Mouse (Mus musculus): Measurements from ENCODE around the gene Supt7l. TPM values are rescaled to one million over a fixed set of nuclear protein-coding genes. Genes with fewer than 3 reads are reported as not detected.
A peak's percentile ranks its signal among the peaks of the same experiment; 100 is the strongest.

Supt7l gene
- total RNA-seq, 1 experiment from 2014 or later: 23.0 TPM

DNA sequence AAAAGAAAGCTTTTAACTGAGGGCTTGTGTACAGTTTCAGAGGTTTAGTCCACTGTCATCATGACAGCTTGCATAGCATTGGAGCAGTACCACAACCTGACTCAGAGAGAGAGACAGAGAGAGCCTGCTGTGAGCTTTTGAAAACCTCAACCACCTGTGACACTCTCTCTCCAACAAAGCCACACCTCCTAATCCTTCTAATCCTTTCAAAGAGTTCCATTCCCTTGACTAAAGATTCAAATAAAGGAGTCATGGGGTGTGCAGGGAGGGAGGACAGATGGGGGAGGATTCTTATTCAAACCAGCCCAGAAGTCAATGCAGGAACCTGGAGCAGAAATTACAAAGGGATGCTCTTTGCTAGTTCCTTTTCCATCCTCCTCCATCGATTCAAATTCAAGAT lies 35.6 kb downstream of the Supt7l start:
- DNase-seq: no peak

DNA sequence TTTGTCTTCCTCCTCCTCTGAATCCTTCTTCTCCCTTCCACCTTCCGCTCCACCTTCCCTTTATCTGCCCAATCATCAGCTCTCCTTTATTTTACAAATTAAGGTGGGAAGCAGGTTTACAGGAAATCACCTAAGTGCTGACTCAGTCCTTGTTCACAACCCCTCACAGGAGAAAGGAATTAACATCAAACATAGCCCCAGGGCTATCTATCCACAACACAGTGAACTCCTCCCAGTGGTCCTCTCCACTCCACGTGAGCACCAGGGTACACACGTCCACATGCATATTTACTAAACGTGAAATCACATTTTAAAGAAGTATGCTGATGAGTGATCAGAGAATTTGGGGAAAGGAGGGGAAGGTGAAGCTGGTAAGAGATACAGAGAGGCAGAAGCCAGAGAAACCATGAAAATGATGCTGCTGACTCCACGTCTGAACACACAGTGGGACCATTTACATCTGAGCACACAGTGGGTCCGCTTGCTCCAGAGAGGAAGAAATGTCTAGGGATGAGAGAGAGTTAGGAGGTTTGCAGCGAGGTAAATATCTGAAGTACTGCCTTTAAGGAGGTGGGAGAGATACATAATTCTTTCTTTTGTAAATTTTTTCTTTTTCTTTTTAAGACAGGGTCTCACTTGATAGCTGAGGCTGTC lies 38.4 kb downstream of the Supt7l start:
- no peak for DNase-seq

DNA sequence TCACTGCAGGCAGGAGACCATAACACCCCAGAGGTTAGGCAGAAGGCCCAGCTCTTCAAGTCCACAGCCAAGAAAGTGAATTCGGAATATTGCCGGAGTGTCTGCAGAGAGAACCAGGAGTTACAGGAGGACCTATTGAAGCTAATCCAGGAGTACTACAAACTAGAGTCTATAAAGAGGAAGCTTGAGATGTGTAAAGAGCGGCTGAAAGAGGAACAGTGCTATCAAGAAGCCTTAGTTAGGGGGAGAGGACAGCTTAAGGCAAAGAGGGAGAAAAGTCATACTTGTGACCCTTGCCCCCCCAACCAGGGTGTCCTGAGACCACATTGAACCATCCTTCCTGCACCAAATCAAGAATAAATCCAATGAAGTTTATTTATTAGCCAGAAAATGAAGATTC lies 39.7 kb downstream of the Supt7l start:
- no peak for DNase-seq

DNA sequence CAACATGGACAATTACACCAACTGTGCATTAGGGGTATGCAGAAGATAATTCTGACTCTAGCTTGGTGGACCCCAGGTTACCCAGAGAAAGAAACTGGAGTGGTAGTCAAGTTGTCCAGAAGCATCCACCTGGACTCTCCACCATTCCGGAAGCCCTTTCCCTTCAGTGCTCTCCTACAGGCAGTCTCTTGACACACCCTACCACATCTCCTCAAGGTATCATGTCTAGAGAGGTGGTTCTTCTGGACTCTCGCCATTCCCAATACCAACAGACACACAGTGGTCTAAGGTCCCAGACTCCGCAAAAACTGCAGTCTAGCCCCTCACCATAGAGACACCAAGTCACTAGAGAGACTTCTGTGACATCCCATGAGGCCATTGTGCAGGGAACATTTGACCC lies 42.2 kb downstream of the Supt7l start, which contains the start of gene 4930548H24Rik:
Gene 4930548H24Rik (plus strand): TSS at position 301 of the 400 bp plus-strand sequence.
- DNase-seq: no peak

DNA sequence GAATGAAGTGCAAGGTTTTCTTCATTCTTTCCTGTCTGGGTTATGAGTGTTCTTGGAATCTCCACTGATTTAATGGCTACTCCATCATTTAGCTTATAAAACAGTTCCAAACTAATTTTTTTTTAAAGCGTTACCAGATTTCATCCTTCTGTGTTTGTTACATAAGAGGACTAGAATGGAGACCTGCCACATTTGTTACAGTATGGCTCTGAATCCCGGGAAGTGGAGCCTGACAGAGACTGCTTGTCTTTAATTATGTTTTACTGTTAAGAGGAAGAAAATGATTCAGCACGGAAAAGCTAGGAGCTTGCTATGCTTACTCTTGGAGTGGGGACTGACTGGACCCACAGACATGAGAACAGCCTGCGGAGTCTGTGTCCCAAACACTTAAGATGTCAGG lies 47.1 kb downstream of the Supt7l start:
- no peak for DNase-seq

DNA sequence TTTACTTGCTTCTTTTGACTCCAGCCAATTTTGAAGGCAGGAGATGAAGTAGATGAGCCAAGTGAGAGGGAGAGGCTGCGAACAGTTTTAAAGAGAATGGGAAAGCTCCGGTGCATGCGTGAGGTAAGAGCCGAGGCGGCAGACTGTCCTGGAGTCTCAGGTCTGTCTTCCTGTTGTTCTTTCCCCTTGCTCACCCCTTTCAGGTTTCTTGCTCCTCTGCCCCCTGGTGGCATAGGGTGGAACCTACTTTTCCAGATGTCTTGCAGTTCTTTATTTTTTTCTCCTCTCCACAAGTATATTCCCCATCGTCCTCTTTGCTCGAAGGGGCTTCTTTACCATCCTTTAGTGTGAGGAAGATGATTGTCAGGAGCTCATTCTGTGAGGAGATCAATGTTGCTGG lies 57.3 kb downstream of the Supt7l start:
- peak; percentile 50 for DNase-seq

DNA sequence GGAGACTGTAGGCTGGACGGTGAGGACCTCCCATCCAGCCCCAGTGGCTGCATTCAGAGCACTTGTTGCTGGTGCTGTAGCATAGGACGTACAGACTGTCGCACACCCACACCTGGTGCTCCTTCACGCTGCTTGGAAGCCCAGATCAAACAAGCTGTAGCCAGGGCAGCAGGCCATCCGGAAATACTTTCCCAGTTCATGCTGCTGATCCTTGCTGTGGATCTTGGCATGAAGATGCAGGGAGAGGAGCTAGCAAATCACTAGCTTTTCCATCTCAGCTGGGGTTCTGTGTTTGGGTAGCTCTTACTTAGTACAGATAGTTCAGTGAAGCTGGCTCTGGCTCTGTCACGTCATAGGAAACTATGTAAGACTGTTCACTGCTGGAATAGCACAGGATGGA lies 57.9 kb downstream of the Supt7l start:
- DNase-seq: no peak

DNA sequence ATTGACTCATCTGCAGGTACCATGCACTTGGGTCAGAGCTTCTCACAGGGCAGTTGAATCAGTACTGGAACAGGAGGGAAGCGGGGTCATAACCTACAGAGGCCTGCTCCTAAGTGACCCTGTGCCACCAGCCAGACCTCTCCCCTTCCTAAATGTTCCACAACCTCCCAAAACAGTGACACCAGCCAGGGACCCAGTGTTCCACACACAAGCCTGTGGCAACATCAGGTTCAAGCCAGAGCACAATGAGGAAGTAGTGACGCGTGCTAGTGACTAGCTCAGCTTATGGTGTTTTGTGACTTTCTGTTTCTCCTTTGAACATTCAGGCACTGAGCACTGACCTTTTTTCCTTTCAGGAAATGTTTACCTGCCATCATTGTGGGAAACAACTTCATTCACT lies 59.8 kb downstream of the Supt7l start:
- DNase-seq: no peak

Other genes starting within 250 kb of the Supt7l start
- 39.9 and 46.1 TPM in 2 replicates for gene Ift172, start 236.7 kb downstream of the Supt7l start, total RNA-seq (2021)
- 4.1 and 6.7 TPM in 2 replicates for gene Fndc4, start 231.7 kb downstream of the Supt7l start, total RNA-seq (2021)
- gene Gckr, start 230.4 kb downstream of the Supt7l start, total RNA-seq (2021): 0.55 and 0.95 TPM in 2 replicates
- gene Zfp512, start 75.4 kb downstream of the Supt7l start, total RNA-seq (2021): 25.4 and 29.5 TPM in 2 replicates
- gene 4930548H24Rik, start 42.1 kb downstream of the Supt7l start, total RNA-seq (2021): not detected in 2 replicates
- gene Gpn1, start 33.1 kb downstream of the Supt7l start, total RNA-seq (2021): 20.5 and 30.4 TPM in 2 replicates
- gene Slc4a1ap, start 812 bp downstream of the Supt7l start, total RNA-seq (2021): 35.7 and 38.4 TPM in 2 replicates
- 408 and 439 TPM in 2 replicates for gene Mrpl33, start 69.1 kb upstream of the Supt7l start, total RNA-seq (2021)
- gene Rbks, start 169.8 kb upstream of the Supt7l start, total RNA-seq (2021): 13.8 and 17.7 TPM in 2 replicates
- gene Babam2, start 169.9 kb upstream of the Supt7l start, total RNA-seq (2021): 138 and 152 TPM in 2 replicates